Mouse (Mus musculus): ENCODE measurements at regions not wholly inside any gene's neighbourhood (a gene's known extent, or its start where the extent isn't known, plus 50 kb on each side); places are given as distances from the start of the nearest gene placed in this dataset.

DNA sequence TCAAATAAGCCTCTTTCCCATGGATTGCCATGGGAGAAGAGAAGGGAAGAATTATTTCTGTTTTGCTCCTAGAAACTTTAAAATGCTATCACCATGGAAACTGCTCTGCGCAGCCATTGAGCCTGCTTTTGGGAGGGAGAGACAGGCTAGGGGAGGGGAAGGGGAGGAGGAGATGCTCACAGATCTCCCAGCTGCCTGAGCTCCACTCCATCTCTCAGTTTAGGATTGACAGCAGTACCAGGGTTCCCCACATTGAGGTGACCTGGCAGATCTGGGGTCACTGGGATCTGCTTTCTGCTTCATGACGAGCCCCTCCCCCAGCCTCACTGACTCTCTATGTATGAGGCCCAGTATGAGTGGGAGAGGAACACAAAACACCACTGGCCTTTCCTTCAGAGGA, 89.7 kb downstream of the Chst1 start:
- Histone ChIP-seq H3K9ac (ENCODE audit: control insufficient read depth, low read depth, low read length, poor library complexity, severe bottlenecking) (no peak overlapping the region), H3K4me1 (ENCODE audit: control insufficient read depth in 1 of 2, insufficient read depth in 2 of 2, low read length in 2 of 2) (peaks cover 0 to 8% of the 10 kb centered on the region in 2 experiments; a peak in 2 of 4 replicates), H3K79me2 (ENCODE audit: control insufficient read depth, insufficient read depth, low read length, poor library complexity) (no peaks in the 10 kb centered on the region), H3K27me3 (ENCODE audit: control insufficient read depth in 1 of 2, insufficient read depth in 2 of 2, low read length in 2 of 2) (no peaks in the 10 kb centered on the region; a peak in 1 of 4 replicates), H3K4me3 (ENCODE audit: control insufficient read depth in 1 of 2, insufficient read depth in 1 of 2, low read depth in 2 of 2, low read length in 2 of 2) (no peak overlapping the region), H3K27ac (ENCODE audit: control insufficient read depth, low read depth, low read length) (no peak overlapping the region), H3K36me3 (ENCODE audit: control insufficient read depth in 1 of 2, insufficient read depth in 2 of 2, low read length in 2 of 2) (no peaks in the 10 kb centered on the region), H3K9me3 (replicated peaks; ENCODE audit: insufficient read depth, low read length) (no peaks in the 10 kb centered on the region)
- no peak for DNase-seq (ENCODE audit: low read depth, low spot score)
- TF ChIP-seq ETS1 (IDR thresholded peaks at IDR 0.05; ENCODE audit: low read depth, low read length) = no peak
- no peak for TF ChIP-seq NRF1 (IDR thresholded peaks at IDR 0.05; ENCODE audit: insufficient read depth, low read depth, low read length, poor library complexity, severe bottlenecking)
- no peak for TF ChIP-seq GATA1 (IDR thresholded peaks at IDR 0.05; ENCODE audit: low read depth, low read length)
- no peak for TF ChIP-seq MAFK (IDR thresholded peaks at IDR 0.05; ENCODE audit: borderline replicate concordance, low read depth, low read length)
- TF ChIP-seq E2F4 (IDR thresholded peaks at IDR 0.05; ENCODE audit: borderline replicate concordance, low read depth, low read length) = no peak
- TF ChIP-seq ZKSCAN1 (IDR thresholded peaks at IDR 0.05; ENCODE audit: low read depth, low read length) = no peak
- no peak for TF ChIP-seq MEF2A (IDR thresholded peaks at IDR 0.05; ENCODE audit: extremely low read depth, insufficient replicate concordance, low read depth, low read length, poor library complexity, severe bottlenecking)

DNA sequence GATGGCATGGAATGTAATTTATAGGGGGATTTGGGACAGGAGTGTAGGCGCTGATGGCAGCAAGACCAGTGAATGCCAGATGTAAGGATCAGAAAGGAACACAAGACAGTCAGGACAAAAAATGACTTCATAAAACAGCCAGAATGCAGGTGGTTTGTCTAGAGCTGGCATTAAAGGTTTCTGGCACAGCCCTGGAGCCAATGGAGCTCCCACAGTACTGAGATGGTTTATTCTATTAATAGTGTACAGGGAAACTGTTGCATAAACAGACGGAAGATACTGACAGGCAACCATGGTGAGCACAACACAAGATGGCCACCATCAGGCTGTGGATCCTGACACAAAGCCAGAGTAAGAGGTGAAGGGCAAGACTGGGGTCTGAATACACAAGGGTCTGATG, 90.8 kb downstream of the Chst1 start:
- DNase-seq (ENCODE audit: low read depth, low spot score) = no peak
- H3K27me3 ChIP-seq (ENCODE audit: control insufficient read depth in 1 of 2, insufficient read depth in 2 of 2, low read length in 2 of 2) = no peaks in the 10 kb centered on the region; a peak in 1 of 4 replicates
- no peak overlapping the region for H3K27ac ChIP-seq (ENCODE audit: control insufficient read depth, low read depth, low read length)
- no peaks in the 10 kb centered on the region for H3K9me3 ChIP-seq (replicated peaks; ENCODE audit: insufficient read depth, low read length)
- H3K79me2 ChIP-seq (ENCODE audit: control insufficient read depth, insufficient read depth, low read length, poor library complexity) = no peaks in the 10 kb centered on the region
- H3K4me3 ChIP-seq (ENCODE audit: control insufficient read depth in 1 of 2, insufficient read depth in 1 of 2, low read depth in 2 of 2, low read length in 2 of 2) = no peak overlapping the region
- TF ChIP-seq ZKSCAN1 (IDR thresholded peaks at IDR 0.05; ENCODE audit: low read depth, low read length) (no peak), POLR2AphosphoS5 (IDR thresholded peaks at IDR 0.05; ENCODE audit: borderline replicate concordance, low read depth, low read length) (no peak), MXI1 (IDR thresholded peaks at IDR 0.05; ENCODE audit: low read depth, low read length) (no peak), USF1 (IDR thresholded peaks at IDR 0.05; ENCODE audit: low read depth, low read length) (no peak), TAL1 (IDR thresholded peaks at IDR 0.05; ENCODE audit: low read length) (no peak), HCFC1 (IDR thresholded peaks at IDR 0.05; ENCODE audit: low read depth, low read length) (no peak)
- H3K36me3 ChIP-seq (ENCODE audit: control insufficient read depth in 1 of 2, insufficient read depth in 2 of 2, low read length in 2 of 2) = no peaks in the 10 kb centered on the region
- no peak overlapping the region for H3K9ac ChIP-seq (ENCODE audit: control insufficient read depth, low read depth, low read length, poor library complexity, severe bottlenecking)
- H3K4me1 ChIP-seq (ENCODE audit: control insufficient read depth in 1 of 2, insufficient read depth in 2 of 2, low read length in 2 of 2) = peaks cover 0 to 8% of the 10 kb centered on the region in 2 experiments; a peak in 2 of 4 replicates

GRCm38 (mm10) chr2:92691438-92691837, 91.9 kb downstream of the Chst1 start:
- no peaks in the 10 kb centered on the region for H3K36me3 ChIP-seq (ENCODE audit: control insufficient read depth in 1 of 2, insufficient read depth in 2 of 2, low read length in 2 of 2)

More at GRCm38 (mm10) chr2:92691438-92691837, 91.9 kb downstream of the Chst1 start:
- H3K9me3 ChIP-seq (replicated peaks; ENCODE audit: insufficient read depth, low read length) = no peaks in the 10 kb centered on the region
- H3K27me3 ChIP-seq (ENCODE audit: control insufficient read depth in 1 of 2, insufficient read depth in 2 of 2, low read length in 2 of 2) = no peaks in the 10 kb centered on the region; a peak in 1 of 4 replicates
- DNase-seq (ENCODE audit: low read depth, low spot score) = peak; percentile 36
- TF ChIP-seq ZKSCAN1 (IDR thresholded peaks at IDR 0.05; ENCODE audit: low read depth, low read length) = no peak
- no peak for TF ChIP-seq KAT2A (conservative IDR thresholded peaks at IDR 0.05; ENCODE audit: low read depth, low read length)
- TF ChIP-seq TAL1 (IDR thresholded peaks at IDR 0.05; ENCODE audit: low read length) = no peak
- TF ChIP-seq POLR2A (IDR thresholded peaks at IDR 0.05; ENCODE audit: control insufficient read depth in 1 of 2, insufficient read depth in 1 of 2, low read depth in 1 of 2, low read length in 2 of 2, poor library complexity in 1 of 2) = no peak
- 0 out of 4 replicates have a peak, but pooled peaks of 1 of the 2 experiments have one; percentile 31 for TF ChIP-seq EP300 (IDR thresholded peaks at IDR 0.05; ENCODE audit: low read depth in 1 of 2, low read length in 2 of 2)
- 0 out of 2 replicates have a peak, but pooled peaks have one; percentile 33 for TF ChIP-seq MYC (IDR thresholded peaks at IDR 0.05; ENCODE audit: low read depth, low read length)
- no peak for TF ChIP-seq NRF1 (IDR thresholded peaks at IDR 0.05; ENCODE audit: insufficient read depth, low read depth, low read length, poor library complexity, severe bottlenecking)
- H3K4me3 ChIP-seq (ENCODE audit: control insufficient read depth in 1 of 2, insufficient read depth in 1 of 2, low read depth in 2 of 2, low read length in 2 of 2) = no peak overlapping the region
- no peak overlapping the region for H3K9ac ChIP-seq (ENCODE audit: control insufficient read depth, low read depth, low read length, poor library complexity, severe bottlenecking)
- no peaks in the 10 kb centered on the region for H3K79me2 ChIP-seq (ENCODE audit: control insufficient read depth, insufficient read depth, low read length, poor library complexity)
- H3K4me1 ChIP-seq (ENCODE audit: control insufficient read depth in 1 of 2, insufficient read depth in 2 of 2, low read length in 2 of 2) = peaks cover 0 to 8% of the 10 kb centered on the region in 2 experiments; a peak in 2 of 4 replicates
- no peak overlapping the region for H3K27ac ChIP-seq (ENCODE audit: control insufficient read depth, low read depth, low read length)
